Mouse (Mus musculus): Measurements from ENCODE around the gene Gnb1l. TPM values are rescaled to one million over a fixed set of nuclear protein-coding genes. Genes with fewer than 3 reads are reported as not detected.

Gnb1l gene
- total RNA-seq, 2 experiments from 2014 or later: 5.8 to 6.0 TPM

DNA sequence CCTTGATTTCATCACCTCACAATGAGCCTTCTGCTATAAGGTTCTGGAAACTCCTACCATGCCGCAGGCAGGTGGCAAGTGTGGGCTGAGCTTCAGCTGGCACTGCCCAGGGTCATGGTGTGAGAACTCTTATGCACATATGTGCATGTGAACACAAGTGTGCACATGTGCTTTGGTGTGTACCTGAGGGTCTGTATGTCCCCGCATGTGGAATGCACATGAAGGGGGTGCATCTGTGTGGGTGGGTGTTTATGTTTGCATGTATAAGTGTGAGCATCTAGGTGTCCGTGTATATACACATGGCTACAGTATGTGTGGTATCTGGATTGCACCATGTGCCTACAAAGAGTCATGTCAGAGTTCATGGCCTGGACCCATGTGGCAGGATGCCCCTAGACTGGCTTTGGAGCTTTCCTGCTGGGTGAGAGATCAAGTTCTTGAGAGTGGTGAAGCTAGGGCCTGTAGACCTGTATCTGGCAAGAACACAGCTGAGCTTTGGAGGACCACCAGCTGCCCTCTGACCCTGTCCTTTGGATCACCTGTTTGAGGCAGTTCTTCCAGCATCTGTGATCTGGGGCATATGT, 39.0 kb downstream of the Gnb1l start:
- H3K4me3 ChIP-seq: no peak overlapping the region
- H3K27ac ChIP-seq: no peak overlapping the region
- no peak for DNase-seq (ENCODE audit: low spot score in 2 of 2)
- TF ChIP-seq CTCF (conservative IDR thresholded peaks at IDR 0.05): no peak

DNA sequence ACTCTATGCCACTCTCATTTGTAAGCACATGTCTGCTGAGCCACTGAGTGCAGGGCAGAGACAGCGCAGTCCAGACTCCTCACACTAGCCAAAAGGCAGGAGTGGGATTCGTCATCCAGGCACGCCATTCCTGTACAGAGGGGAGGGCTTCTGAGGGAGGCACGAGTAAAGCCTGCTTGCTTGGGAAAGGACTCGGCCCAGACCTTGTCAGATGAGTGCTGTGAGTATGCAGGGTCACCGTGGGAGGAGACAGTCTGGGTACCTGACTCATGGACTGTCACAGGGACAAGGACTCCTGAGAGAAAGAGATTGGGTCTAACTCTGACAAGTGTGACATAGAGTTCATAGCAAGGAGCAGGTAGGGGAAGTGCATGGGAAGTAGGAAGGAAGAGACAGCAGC, 40.8 kb downstream of the Gnb1l start:
- H3K27ac ChIP-seq: no peak overlapping the region
- no peak overlapping the region for H3K4me3 ChIP-seq
- DNase-seq (ENCODE audit: low spot score in 2 of 2): no peak
- no peak for TF ChIP-seq CTCF (conservative IDR thresholded peaks at IDR 0.05)

DNA sequence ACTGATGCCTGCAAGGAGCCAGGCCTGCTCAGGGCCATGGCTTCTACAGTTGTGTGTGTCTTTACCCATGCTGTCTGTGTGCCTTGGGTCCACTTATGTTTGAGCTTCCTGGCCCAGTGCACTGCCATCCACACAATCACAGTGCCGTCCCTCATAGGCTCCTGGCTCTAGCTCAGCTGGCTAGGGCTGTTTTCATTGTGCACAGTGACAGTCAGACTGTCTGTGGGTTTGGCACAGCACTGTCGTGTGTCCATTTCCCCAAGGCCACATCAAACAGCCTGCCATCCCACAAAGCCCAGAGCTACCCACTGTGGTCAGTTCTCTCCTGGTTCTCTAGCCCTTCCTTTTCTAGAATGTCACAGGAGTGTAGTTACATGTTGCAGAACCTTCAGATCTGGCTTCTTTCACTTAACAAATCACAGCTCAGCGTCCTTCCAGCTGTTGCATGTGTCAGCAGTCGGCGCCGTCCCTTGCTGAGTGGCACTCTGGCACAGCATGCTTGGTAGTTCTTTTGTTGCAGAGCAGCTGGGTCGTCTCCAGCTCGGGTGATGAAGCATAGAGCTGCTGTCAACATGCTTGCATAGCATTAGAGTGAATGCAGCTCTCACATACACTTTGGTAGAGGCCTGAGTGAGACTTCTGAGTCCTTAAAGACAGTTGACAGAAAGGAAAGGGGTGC, 44.8 kb downstream of the Gnb1l start:
- Histone ChIP-seq H3K27ac (no peak overlapping the region), H3K4me3 (no peak overlapping the region)
- DNase-seq (ENCODE audit: low spot score in 2 of 2): no peak
- no peak for TF ChIP-seq CTCF (conservative IDR thresholded peaks at IDR 0.05)

DNA sequence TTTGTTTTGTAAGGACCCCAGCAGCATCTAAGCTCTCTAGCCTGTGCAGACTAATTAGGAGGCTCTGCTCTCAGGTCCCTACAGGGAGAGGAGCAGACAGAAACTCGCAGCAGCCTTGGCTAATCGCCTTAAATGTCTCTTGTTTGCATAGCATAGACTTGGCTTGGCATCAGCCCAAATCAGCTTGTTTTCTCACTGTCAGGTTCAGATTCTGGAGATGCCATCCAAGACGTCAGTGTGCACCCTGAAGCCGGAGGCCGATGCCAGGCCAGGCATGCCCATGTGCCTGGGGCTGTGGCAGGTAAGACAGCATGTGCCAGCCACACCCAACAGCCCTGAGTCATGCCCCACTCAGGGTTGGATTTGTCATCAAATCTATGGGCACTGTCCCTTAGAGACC, 49.4 kb downstream of the Gnb1l start:
- no peak for DNase-seq (ENCODE audit: low spot score in 2 of 2)
- Histone ChIP-seq H3K4me3 (no peak overlapping the region), H3K27ac (no peak overlapping the region)
- no peak for TF ChIP-seq CTCF (conservative IDR thresholded peaks at IDR 0.05)

DNA sequence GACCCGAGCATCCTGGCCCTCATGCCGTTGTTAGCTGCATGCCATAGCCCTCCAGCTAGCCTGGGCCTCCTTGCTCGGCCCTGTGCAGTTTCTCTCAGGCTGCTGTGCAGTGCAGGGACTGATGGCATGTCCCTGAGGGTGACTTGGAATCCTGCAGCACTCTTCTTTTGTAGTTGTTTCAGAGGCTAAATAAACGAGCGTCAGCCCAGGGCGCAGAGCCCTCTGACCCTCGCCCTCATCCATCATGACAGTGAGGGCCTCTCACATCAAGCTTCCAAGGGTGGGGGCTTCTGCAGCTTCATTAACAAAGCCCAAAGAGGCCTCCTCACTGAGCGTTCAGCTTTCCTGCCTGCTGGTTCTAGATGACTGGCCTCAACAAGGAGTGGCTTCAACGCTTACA, 53.1 kb downstream of the Gnb1l start:
- H3K27ac ChIP-seq: no peak overlapping the region
- no peak overlapping the region for H3K4me3 ChIP-seq
- TF ChIP-seq CTCF (conservative IDR thresholded peaks at IDR 0.05): no peak
- DNase-seq (ENCODE audit: low spot score in 2 of 2): no peak

DNA sequence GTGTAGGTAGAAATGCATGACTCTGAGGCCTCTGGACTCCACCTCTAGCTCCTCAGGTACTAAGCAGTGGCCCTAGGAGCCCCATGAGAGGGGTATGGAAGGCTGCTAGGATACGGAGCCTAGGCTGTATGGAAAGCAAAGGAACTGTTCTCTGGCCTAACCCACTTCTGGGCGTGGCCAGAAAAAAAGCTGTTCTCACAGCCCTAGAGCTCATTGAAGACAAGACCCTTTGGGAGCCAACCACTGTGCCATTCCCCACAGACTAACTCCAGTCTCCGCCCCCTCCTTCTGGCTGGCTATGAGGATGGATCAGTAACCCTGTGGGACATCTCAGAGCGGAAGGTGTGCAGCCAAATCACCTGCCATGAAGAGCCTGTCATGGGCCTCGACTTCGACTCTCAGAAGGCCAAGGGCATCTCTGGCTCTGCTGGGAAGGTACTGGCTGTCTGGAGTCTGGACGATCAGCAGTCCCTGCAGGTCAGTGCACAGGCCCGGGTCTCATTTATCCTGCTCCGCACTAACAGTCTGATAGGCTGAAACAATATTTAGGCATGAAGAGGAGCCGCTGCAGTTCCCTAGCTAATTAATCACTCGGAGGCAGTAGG, 53.7 kb downstream of the Gnb1l start:
- no peak overlapping the region for H3K4me3 ChIP-seq
- H3K27ac ChIP-seq: no peak overlapping the region
- no peak for DNase-seq (ENCODE audit: low spot score in 2 of 2)
- no peak for TF ChIP-seq CTCF (conservative IDR thresholded peaks at IDR 0.05)

DNA sequence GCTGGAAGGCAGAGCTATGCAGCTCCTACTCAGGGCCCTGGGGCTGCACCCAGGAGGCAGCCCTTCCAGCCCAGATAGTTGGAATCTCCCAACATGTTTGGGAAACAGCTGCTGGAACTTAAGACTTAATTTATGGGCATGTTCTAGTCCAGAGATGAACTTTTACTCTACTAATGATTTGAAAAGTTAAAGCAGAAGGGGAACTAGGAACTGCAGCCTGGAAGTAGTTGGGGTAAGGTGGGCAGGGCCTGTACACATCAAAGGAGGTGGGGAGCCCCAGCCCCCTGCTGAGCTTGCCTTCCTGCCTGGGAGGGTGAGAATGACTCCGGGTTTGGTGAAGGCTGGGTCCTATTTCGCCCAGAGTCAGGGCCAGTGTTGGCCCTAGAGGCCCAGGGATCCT, 56.2 kb downstream of the Gnb1l start:
- no peak for TF ChIP-seq CTCF (conservative IDR thresholded peaks at IDR 0.05)
- DNase-seq (ENCODE audit: low spot score in 2 of 2): no peak
- Histone ChIP-seq H3K4me3 (no peak overlapping the region), H3K27ac (no peak overlapping the region)

DNA sequence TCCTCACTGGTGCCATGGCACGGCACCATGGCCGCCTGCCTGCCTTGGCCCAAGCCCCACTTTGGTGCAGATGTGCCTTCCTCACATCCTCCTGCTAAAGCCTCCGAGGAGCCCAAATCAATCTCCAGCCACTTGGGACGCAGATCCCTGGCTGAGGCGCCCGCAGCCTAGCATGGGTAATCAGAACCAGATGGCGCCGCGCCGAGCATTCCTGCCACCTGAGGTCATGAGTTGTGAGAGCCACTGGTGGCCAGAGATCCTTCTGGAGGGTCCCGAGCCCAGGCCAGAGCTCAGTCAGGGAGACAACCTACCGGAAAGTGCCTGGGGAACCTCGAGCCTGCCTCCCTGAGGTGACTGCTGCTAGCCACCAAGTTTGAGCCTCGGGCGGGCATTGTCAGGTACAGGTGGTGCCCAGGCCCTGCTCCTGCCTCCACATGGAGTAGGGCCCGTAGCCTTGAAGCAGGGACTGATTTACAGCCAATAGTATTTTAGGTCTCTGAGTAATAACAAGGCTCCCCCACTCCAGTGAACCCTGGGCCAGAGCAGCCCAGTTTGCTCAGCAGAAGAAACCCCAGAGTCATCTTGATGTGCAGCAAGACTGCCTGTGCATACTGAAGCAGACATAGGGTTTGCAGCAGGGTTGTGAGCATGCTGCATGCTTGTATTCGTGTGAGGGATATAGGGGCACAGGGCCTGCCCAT, 56.9 kb downstream of the Gnb1l start:
- Histone ChIP-seq H3K4me3 (no peak overlapping the region), H3K27ac (no peak overlapping the region)
- no peak for DNase-seq (ENCODE audit: low spot score in 2 of 2)
- no peak for TF ChIP-seq CTCF (conservative IDR thresholded peaks at IDR 0.05)

DNA sequence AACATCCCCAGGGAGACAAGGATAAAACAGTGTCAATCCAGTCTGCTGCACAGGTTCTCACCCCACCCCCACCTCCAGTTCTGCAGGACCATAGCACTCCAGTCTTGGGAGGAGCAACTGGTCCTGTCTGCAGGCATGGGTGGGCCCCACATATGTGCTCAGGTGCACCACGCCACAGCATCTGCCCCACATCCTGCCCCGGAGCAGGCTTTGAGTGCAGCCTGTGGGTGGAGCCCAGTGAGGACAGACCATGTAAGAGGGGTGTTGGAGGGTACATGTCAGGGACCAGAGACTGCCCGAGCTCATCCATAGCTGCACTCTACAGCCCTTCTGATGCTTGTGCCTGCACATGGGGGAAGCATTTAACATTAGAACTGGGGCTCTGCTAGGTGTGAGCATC, 57.9 kb downstream of the Gnb1l start:
- TF ChIP-seq CTCF (conservative IDR thresholded peaks at IDR 0.05): no peak
- Histone ChIP-seq H3K27ac (no peak overlapping the region), H3K4me3 (no peak overlapping the region)
- DNase-seq (ENCODE audit: low spot score in 2 of 2): no peak

DNA sequence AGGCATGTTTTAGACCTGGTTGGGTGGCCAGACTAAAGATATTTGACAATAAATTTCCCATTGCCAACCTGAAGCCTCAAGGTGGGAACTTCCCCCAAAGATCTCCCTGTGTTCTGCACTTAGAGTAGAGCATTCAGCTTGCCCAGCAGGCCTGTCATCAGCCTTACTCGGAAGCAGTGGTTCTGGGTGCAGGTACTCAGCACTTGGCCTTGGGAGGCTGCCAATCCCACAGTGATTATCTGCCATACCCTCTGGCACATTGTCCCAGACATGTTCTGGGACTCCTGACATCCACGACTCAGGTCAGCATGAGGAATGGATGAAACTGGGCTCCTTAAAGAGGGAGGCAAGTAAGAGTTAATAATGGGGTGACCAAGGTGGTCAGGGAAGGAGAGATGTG, 66.0 kb downstream of the Gnb1l start:
- no peak for DNase-seq (ENCODE audit: low spot score in 2 of 2)
- no peak for TF ChIP-seq CTCF (conservative IDR thresholded peaks at IDR 0.05)
- H3K4me3 ChIP-seq: no peak overlapping the region

DNA sequence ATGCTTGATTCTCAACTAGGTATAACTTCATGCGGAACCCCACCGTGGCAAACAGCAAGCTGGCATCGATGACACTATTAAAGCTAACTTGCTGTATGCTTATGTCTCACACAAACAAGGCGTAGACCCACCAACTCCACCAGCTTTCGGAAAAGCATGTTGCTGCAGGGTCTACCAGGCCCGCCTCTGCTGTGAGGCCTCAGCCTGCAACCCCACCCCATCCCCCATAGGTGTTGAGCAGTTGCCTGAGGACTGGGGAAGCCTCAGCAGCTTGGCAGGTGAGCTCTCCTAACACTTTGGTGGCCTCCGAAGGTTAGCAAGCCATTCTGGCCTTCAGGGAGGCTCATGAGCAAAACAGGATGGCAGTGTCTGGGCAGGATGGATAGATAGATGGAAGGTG, 70.1 kb downstream of the Gnb1l start:
- no peak for DNase-seq (ENCODE audit: low spot score in 2 of 2)
- no peak overlapping the region for H3K27ac ChIP-seq
- TF ChIP-seq CTCF (conservative IDR thresholded peaks at IDR 0.05): no peak
- H3K4me3 ChIP-seq: no peak overlapping the region

More for the DNA sequence above, 66.0 kb downstream of the Gnb1l start:
- no peak overlapping the region for H3K27ac ChIP-seq

DNA sequence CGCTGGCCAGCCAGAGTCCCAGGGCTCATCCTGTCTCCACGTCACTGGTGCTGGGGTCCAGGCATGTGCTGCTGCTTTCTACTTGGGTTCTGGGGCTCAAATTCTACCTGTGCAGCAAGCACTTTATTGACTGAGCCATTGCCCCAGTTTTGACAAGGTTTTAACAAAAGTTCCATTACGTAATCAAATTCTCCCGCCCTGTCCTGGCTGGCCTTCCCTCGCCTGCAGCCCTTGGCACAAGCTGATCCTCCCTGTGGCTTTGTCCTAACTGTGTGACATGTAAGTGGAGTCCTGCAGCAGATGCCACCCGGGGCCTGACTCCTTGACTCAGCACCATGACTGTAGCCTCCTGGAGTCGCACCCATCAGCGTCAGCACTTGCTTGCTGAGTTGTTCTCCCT, 75.7 kb downstream of the Gnb1l start:
- no peak for DNase-seq (ENCODE audit: low spot score in 2 of 2)
- Histone ChIP-seq H3K27ac (no peak overlapping the region), H3K4me3 (no peak overlapping the region)
- no peak for TF ChIP-seq CTCF (conservative IDR thresholded peaks at IDR 0.05)

DNA sequence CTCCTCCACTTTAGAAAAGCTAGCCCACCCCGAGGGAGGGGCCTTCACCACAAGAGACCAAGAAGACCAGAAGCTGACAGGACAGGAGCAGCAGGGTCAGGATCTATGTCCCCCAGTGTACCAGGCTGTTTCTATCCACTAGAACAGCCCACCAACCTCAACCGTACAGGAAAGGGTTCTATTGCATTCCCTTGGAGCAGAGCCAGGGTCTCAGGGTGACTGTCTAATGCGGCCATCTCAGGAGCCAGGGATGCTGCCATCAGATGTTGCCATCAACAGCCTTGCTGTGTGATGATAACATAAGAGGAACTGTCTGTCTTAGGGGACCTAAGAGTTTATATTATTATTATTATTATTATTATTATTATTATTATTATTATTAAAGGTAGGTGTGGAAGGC, 78.6 kb downstream of the Gnb1l start:
- no peak for TF ChIP-seq CTCF (conservative IDR thresholded peaks at IDR 0.05)
- Histone ChIP-seq H3K27ac (no peak overlapping the region), H3K4me3 (no peak overlapping the region)
- DNase-seq (ENCODE audit: low spot score in 2 of 2): no peak
